Mouse (Mus musculus) cortical plate, adult 2 months (tissue): ENCODE data around the gene Gm15093. TPM values are rescaled to one million over a fixed set of nuclear protein-coding genes. Genes with fewer than 3 reads are reported as not detected.
"Not testable (repeated sequence)": the region's sequence is repeated elsewhere in the genome, so short reads cannot be mapped to it uniquely, and the experiment has no call there.

Source experiments
- H3K27ac ChIP-seq: fragments of 200-500 bp; 2 replicates; pipeline ENCODE4 v1.5.1; 2012; ENCODE audit warnings: low read length, control low read depth, inconsistent platforms; ENCODE audit not compliant: insufficient read depth
- H3K4me1 ChIP-seq: fragments of 200-500 bp; 2 replicates; pipeline ENCODE4 v1.6.1; 2011; ENCODE audit warnings: low read length; ENCODE audit not compliant: control insufficient read depth, insufficient read depth
- H3K4me3 ChIP-seq: fragments of 200-500 bp; 2 replicates; pipeline ENCODE4 v1.5.1; 2011; ENCODE audit warnings: mild to moderate bottlenecking, low read length, control low read depth; ENCODE audit not compliant: insufficient read depth
- polyA plus RNA-seq: library from polyadenylated mRNA; depleted of rRNA; stranded (reverse); fragments of >200 nt; gene quantifications from 2 replicates; pipeline ENCODE4 v1.2.3, GENCODE M21; 2012; rRNA removed

The Gm15093 gene
- not detected in 2 replicates for polyA plus RNA-seq

GRCm38 (mm10) chrX:149272077-149272476, at the start of gene Gm15093:
Gene Gm15093 (plus strand): TSS chrX:149272377.
- H3K27ac ChIP-seq, H3K4me1 ChIP-seq, H3K4me3 ChIP-seq: not testable (repeated sequence)

Other genes with a start within 250 kb of the Gm15093 start
- gene Ott, start 198.1 kb upstream of the Gm15093 start, polyA plus RNA-seq, result not detected in 2 replicates
- gene Gm15085, start 175.2 kb downstream of the Gm15093 start, polyA plus RNA-seq, result not detected in 2 replicates